Comparison of ENCODE assay signal across 23 mouse cellular contexts in genomic region chr5:132537475-132537874, GRCm38 (mm10).
"Had no signal": no experiment of that assay in that cellular context is flagged by ENCODE, and none has a peak within 500 bp of the region (broad histone marks: within the 10 kb centered on the region; RNA-seq: fewer than 3 reads in every experiment).

No protein-coding gene starts in this region.

- H3K27ac ChIP-seq: heart, adult 2 months; heart, embryonic 13.5 days; heart, embryonic 15.5 days; hindbrain, embryonic 12.5 days; hindbrain, embryonic 14.5 days; hindbrain, postnatal 0 days; layer of hippocampus, adult 2 months; left cerebral cortex, adult 2 months; limb, embryonic 10.5 days; limb, embryonic 12.5 days had no signal

- H3K9me3 ChIP-seq: heart, embryonic 13.5 days; heart, embryonic 15.5 days; hindbrain, embryonic 12.5 days; limb, embryonic 10.5 days; limb, embryonic 12.5 days had no signal

- H3K36me3 ChIP-seq: heart, embryonic 13.5 days; heart, embryonic 15.5 days; hindbrain, embryonic 12.5 days; limb, embryonic 10.5 days; limb, embryonic 12.5 days had no signal

- ATAC-seq: forebrain, postnatal 0 days; hindbrain, postnatal 0 days had no signal

- DNase-seq: forebrain, postnatal 0 days; gastrocnemius, postnatal 14 days; gastrocnemius, postnatal 36 days; heart, adult 2 months; heart, postnatal 14 days; heart, postnatal 36 days; kidney, adult 18-20 months; kidney, adult 8-10 months; kidney, postnatal 10 days; kidney, postnatal 25 days; kidney, postnatal 4 days; liver had no signal

- H3K9ac ChIP-seq: forebrain, postnatal 0 days; heart, embryonic 13.5 days; heart, embryonic 15.5 days; hindbrain, embryonic 12.5 days; hindbrain, embryonic 14.5 days; limb, embryonic 12.5 days had no signal

- H3K4me3 ChIP-seq: heart, adult 2 months; heart, embryonic 13.5 days; heart, embryonic 15.5 days; hindbrain, embryonic 12.5 days; layer of hippocampus, adult 2 months; left cerebral cortex, adult 2 months; limb, embryonic 10.5 days; limb, embryonic 12.5 days had no signal

- H3K4me2 ChIP-seq: heart, embryonic 11.5 days; heart, embryonic 13.5 days; heart, embryonic 15.5 days; hindbrain, embryonic 12.5 days; limb, embryonic 12.5 days; liver, embryonic 11.5 days had no signal

- H3K27me3 ChIP-seq: heart, embryonic 13.5 days; heart, embryonic 15.5 days; hindbrain, embryonic 12.5 days; limb, embryonic 12.5 days had no signal
